Mouse (Mus musculus) megakaryocyte progenitor cell, adult 5-6 weeks (primary cell): ENCODE results near the gene Crygn. TPM values are rescaled to one million over a fixed set of nuclear protein-coding genes. Genes with fewer than 3 reads are reported as not detected.
A peak's percentile ranks its signal among the peaks of the same experiment; 100 is the strongest.

Experiments
- ATAC-seq: replicated peaks from 2 replicates; pipeline ENCODE4 v1.8.0; 2016; ENCODE audit warnings: mild to moderate bottlenecking, moderate TSS enrichment, inconsistent platforms; ENCODE audit not compliant: poor library complexity
- total RNA-seq, 2 experiments: library from RNA; stranded (forward) in 1 of 2; stranded (reverse) in 1 of 2; fragments of 157-497, 149-512 nt in 1 of 2; fragments of 200-1000 nt in 1 of 2; gene quantifications; 2 replicates each; pipeline versions ENCODE4 v1.2.3 to v1.2.4; 2015 to 2017

Gene Crygn
- total RNA-seq, 2 experiments from 2014 or later, result not detected

GRCm38 (mm10) chr5:24713199-24713598 is 44.6 kb downstream of the Crygn start:
- no peak for ATAC-seq

- ATAC-seq, result no peak
Measured at GRCm38 (mm10) chr5:24711615-24712014, 46.2 kb downstream of the Crygn start.

GRCm38 (mm10) chr5:24709962-24710361 is 47.8 kb downstream of the Crygn start:
- peak; percentile 56; the same call in 1 of the 2 replicates for ATAC-seq

GRCm38 (mm10) chr5:24704615-24705014 is 53.2 kb downstream of the Crygn start:
- ATAC-seq, result no peak

- ATAC-seq, result no peak
Measured at GRCm38 (mm10) chr5:24701271-24701670, 56.5 kb downstream of the Crygn start.

Other genes starting within 250 kb of the Crygn start
- not detected in 2 replicates for gene Gbx1, start 230.8 kb downstream of the Crygn start, total RNA-seq (2015)
- gene Gbx1, start 230.8 kb downstream of the Crygn start, total RNA-seq (2017), result not detected in 2 replicates
- not detected in 2 replicates for gene Asb10, start 217.0 kb downstream of the Crygn start, total RNA-seq (2015)
- not detected in 2 replicates for gene Asb10, start 217.0 kb downstream of the Crygn start, total RNA-seq (2017)
- gene 4931409K22Rik, start 201.2 kb downstream of the Crygn start, total RNA-seq (2015), result not detected in 2 replicates
- not detected in 2 replicates for gene 4931409K22Rik, start 201.2 kb downstream of the Crygn start, total RNA-seq (2017)
- gene Abcf2, start 180.5 kb downstream of the Crygn start, total RNA-seq (2015), result 45.4 and 46.0 TPM in 2 replicates
- gene Abcf2, start 180.5 kb downstream of the Crygn start, total RNA-seq (2017), result 113 and 115 TPM in 2 replicates
- 4.7 and 5.9 TPM in 2 replicates for gene Chpf2, start 171.3 kb downstream of the Crygn start, total RNA-seq (2015)
- 12.4 and 35.1 TPM in 2 replicates for gene Chpf2, start 171.3 kb downstream of the Crygn start, total RNA-seq (2017)
- not detected in 2 replicates for gene Smarcd3, start 133.6 kb downstream of the Crygn start, total RNA-seq (2015)
- gene Smarcd3, start 133.6 kb downstream of the Crygn start, total RNA-seq (2017), result 0.08 TPM in 1 of 2 replicates, not detected in the other
- gene Nub1, start 72.5 kb downstream of the Crygn start, total RNA-seq (2015), result 21.6 and 26.5 TPM in 2 replicates
- gene Nub1, start 72.5 kb downstream of the Crygn start, total RNA-seq (2017), result 33.2 and 40.2 TPM in 2 replicates
- gene Wdr86, start 27.3 kb downstream of the Crygn start, total RNA-seq (2015), result 0.07 and 0.64 TPM in 2 replicates
- 0.95 TPM in 1 of 2 replicates, not detected in the other for gene Wdr86, start 27.3 kb downstream of the Crygn start, total RNA-seq (2017)
- 102 and 112 TPM in 2 replicates for gene Rheb, start 84.6 kb upstream of the Crygn start, total RNA-seq (2015)
- 45.9 and 46.0 TPM in 2 replicates for gene Rheb, start 84.6 kb upstream of the Crygn start, total RNA-seq (2017)